Mouse (Mus musculus) olfactory bulb, adult 2 months (tissue): ENCODE measurements around the gene Opcml. TPM values are rescaled to one million over a fixed set of nuclear protein-coding genes. Genes with fewer than 3 reads are reported as not detected.

ENCODE experiments used
- H3K27ac ChIP-seq: fragments of 200-500 bp; 2 replicates; pipeline ENCODE4 v1.5.1; 2012; ENCODE audit warnings: low read depth, low read length; ENCODE audit not compliant: insufficient read depth
- H3K4me1 ChIP-seq: fragments of 200-500 bp; 2 replicates; pipeline ENCODE4 v1.6.1; 2012; ENCODE audit warnings: low read length; ENCODE audit not compliant: control insufficient read depth, insufficient read depth
- H3K4me3 ChIP-seq: fragments of 200-500 bp; 2 replicates; pipeline ENCODE4 v1.5.1; 2012; ENCODE audit warnings: mild to moderate bottlenecking, low read depth, low read length, moderate library complexity; ENCODE audit not compliant: insufficient read depth
- CTCF ChIP-seq: fragments of 200-500 bp; IDR thresholded peaks from 2 replicates; pipeline ENCODE4 v1.5.1; 2012; ENCODE audit warnings: low read depth, mild to moderate bottlenecking, low read length, moderate library complexity; ENCODE audit not compliant: insufficient read depth
- POLR2A ChIP-seq: fragments of 200-500 bp; IDR thresholded peaks from 2 replicates; pipeline ENCODE4 v1.6.1; 2012; ENCODE audit warnings: mild to moderate bottlenecking, low read depth, low read length, moderate library complexity; ENCODE audit not compliant: insufficient read depth
- WGBS: fragments of 180-500 bp; shearing (Covaris S2); methylation state at CpG from one replicate; pipeline ENCODE4 v1.1.7; 2018; 5-methylcytosine and 5-hydroxymethylcytosine counted together
- polyA plus RNA-seq: library from polyadenylated mRNA; stranded (reverse); fragments of >200 nt; gene quantifications from 2 replicates; pipeline ENCODE4 v1.2.4, GENCODE M21; 2012; ENCODE audit warnings: low replicate concordance; ENCODE audit not compliant: missing spikeins, insufficient read depth, insufficient read length

Gene Opcml
- polyA plus RNA-seq, 1 experiment = not detected

DNA sequence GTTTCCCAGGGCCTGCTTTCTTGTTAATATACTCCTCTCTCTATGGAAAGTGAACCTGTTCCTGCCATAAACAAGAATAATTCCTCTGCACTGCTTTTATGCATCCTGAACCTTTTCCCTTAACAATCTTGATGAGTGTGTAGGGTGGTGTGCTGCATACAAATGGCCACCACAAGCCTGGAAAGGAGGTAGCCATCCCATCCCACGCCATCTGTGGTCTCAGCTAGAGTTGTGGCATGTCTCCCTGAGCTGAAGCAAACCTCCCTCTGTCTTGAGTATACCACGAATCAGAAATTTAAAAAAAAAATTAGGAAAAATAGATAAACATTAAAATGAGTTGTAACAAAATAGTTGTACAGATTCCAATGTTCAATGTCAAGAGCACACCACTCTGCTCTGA, 432.2 kb downstream of the Opcml start:
- WGBS = 89% methylated on average over 2 of the region's 2 CpGs
- Histone ChIP-seq H3K4me3 (no peak overlapping the region), H3K27ac (no peak overlapping the region), H3K4me1 (no peaks in the 10 kb centered on the region)
- TF ChIP-seq CTCF (no peak), POLR2A (no peak)

GRCm38 (mm10) chr9:28225824-28226569, 435.4 kb downstream of the Opcml start:
- Histone ChIP-seq H3K27ac (no peak overlapping the region), H3K4me3 (no peak overlapping the region), H3K4me1 (no peaks in the 10 kb centered on the region)
- no peak for TF ChIP-seq CTCF
- no peak for TF ChIP-seq POLR2A
- WGBS = 82% methylated on average over 8 of the region's 8 CpGs

GRCm38 (mm10) chr9:28226570-28226951, 436.0 kb downstream of the Opcml start:
- no peak overlapping the region for H3K27ac ChIP-seq
- no peak overlapping the region for H3K4me3 ChIP-seq
- no peak for TF ChIP-seq CTCF
- 62% methylated on average over 5 of the region's 5 CpGs for WGBS
- no peaks in the 10 kb centered on the region for H3K4me1 ChIP-seq

- TF ChIP-seq CTCF (no peak), POLR2A (no peak)
- H3K4me1 ChIP-seq = no peaks in the 10 kb centered on the region
- 84% methylated on average over 9 of the region's 9 CpGs for WGBS
- no peak overlapping the region for H3K27ac ChIP-seq
- H3K4me3 ChIP-seq = no peak overlapping the region
Measured at GRCm38 (mm10) chr9:28238450-28238849, 447.9 kb downstream of the Opcml start.

- no peak for TF ChIP-seq CTCF
- TF ChIP-seq POLR2A = no peak
- no peak overlapping the region for H3K4me3 ChIP-seq
- no peaks in the 10 kb centered on the region for H3K4me1 ChIP-seq
- H3K27ac ChIP-seq = no peak overlapping the region
- 58% methylated on average over 7 of the region's 7 CpGs for WGBS
Measured at GRCm38 (mm10) chr9:28247742-28248503, 457.3 kb downstream of the Opcml start.

GRCm38 (mm10) chr9:28251341-28251740, 460.8 kb downstream of the Opcml start:
- no peaks in the 10 kb centered on the region for H3K4me1 ChIP-seq
- no peak overlapping the region for H3K27ac ChIP-seq
- H3K4me3 ChIP-seq = no peak overlapping the region
- 92% methylated on average over 9 of the region's 9 CpGs for WGBS
- no peak for TF ChIP-seq POLR2A
- no peak for TF ChIP-seq CTCF

DNA sequence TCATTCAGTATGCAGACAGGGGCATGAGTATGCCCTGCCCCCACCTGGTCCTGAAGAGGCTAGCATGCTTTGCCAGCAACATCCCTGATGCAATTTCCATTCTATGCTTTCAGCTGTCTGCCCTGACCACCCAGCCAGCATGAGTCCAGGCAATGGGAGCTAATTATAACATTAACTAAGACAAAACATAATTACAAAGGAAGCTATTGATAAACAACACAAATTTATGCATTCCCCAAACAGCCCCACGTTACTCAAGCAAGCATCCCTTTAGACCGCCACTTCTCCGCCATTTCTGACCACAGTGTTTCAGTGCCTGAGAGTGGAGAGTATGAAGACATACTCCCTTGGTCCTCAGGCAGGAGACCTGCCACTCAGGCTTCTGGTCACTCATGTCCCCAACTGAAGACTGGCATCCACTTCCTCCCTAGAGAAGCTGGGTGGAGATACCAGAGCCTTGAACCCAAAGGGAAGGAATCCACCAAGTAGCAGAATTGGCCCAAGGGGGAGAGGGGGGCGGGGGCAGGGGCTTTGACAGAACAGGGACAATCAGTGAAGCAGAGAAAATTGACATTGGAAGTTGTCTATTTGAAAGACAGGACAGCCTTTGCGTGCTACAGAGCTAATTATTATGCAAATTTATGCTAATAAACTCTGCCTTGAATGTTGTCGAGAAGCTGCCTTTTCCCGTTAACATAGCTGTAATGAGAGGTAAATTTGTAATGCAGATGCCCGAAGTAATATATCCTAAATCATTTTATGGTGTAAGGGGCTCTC, 464.7 kb downstream of the Opcml start:
- H3K27ac ChIP-seq = no peak overlapping the region
- H3K4me1 ChIP-seq = no peaks in the 10 kb centered on the region
- TF ChIP-seq CTCF (no peak), POLR2A (no peak)
- no peak overlapping the region for H3K4me3 ChIP-seq
- 55% methylated on average over 8 of the region's 8 CpGs for WGBS

- Histone ChIP-seq H3K4me3 (no peak overlapping the region), H3K27ac (no peak overlapping the region), H3K4me1 (no peaks in the 10 kb centered on the region)
- WGBS = 85% methylated on average over 1 of the region's 1 CpGs
- no peak for TF ChIP-seq CTCF
- no peak for TF ChIP-seq POLR2A
Measured at GRCm38 (mm10) chr9:28255905-28256268, 465.3 kb downstream of the Opcml start.
